Mouse (Mus musculus): ENCODE results near the gene Rtkn2. TPM values are rescaled to one million over a fixed set of nuclear protein-coding genes. Genes with fewer than 3 reads are reported as not detected.

Rtkn2 gene
- total and polyA plus RNA-seq, 3 experiments: 1.1 to 1.3 TPM; not detected in 1

DNA sequence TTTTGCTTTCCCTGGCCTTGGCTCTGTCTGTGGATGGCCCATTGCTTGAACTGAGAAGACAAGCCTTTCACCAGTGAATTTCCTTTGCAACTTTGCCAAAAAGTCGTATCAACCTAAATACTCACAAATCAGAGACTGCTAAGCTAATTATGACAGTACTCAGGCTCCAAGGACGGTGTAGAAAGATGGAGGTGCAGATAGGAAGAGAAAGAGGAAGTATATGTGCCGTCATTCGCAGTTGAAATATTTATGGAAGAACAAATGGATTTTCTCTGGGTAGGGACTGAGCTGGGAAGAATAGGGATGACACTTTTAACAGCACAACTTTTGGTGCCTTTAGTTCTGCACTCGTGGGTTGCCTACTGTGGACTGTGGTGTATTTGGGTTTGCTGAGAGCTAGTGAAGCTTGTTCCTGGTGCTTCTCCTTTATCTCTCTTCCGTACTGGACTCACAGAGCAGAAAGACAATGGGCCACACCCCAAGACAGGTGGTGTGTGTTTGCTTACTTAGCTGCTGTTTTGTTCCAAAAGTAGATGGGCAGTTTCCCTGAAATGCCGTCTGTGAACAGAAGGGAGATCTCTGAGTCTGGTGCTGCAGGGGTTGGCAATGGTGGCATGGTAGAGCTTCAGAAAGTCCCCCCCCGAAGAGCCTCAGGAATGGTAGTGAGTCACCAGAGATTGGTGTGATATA is 29.2 kb upstream of the Rtkn2 start:
- Histone ChIP-seq H3K79me2 (ENCODE audit: control insufficient read depth, insufficient read depth, low read length, poor library complexity) (no peaks in the 10 kb centered on the region), H3K27ac (ENCODE audit: control insufficient read depth, low read depth, low read length) (no peak overlapping the region), H3K36me3 (ENCODE audit: control insufficient read depth in 1 of 2, insufficient read depth in 2 of 2, low read length in 2 of 2) (no peaks in the 10 kb centered on the region), H3K9ac (ENCODE audit: control insufficient read depth, low read depth, low read length, poor library complexity, severe bottlenecking) (no peak overlapping the region), H3K27me3 (ENCODE audit: control insufficient read depth in 1 of 2, insufficient read depth in 2 of 2, low read length in 2 of 2) (no peaks in the 10 kb centered on the region), H3K4me1 (ENCODE audit: control insufficient read depth in 1 of 2, insufficient read depth in 2 of 2, low read length in 2 of 2) (no peaks in the 10 kb centered on the region), H3K4me3 (ENCODE audit: control insufficient read depth in 1 of 2, insufficient read depth in 1 of 2, low read depth in 2 of 2, low read length in 2 of 2) (no peak overlapping the region), H3K9me3 (replicated peaks; ENCODE audit: insufficient read depth, low read length) (no peaks in the 10 kb centered on the region)
- no peak for DNase-seq (ENCODE audit: low read depth, low spot score)
- no peak for TF ChIP-seq RAD21 (IDR thresholded peaks at IDR 0.05; ENCODE audit: low read depth, low read length)
- TF ChIP-seq ELF1 (IDR thresholded peaks at IDR 0.05; ENCODE audit: low read depth, low read length): no peak
- no peak for TF ChIP-seq UBTF (IDR thresholded peaks at IDR 0.05; ENCODE audit: borderline replicate concordance, insufficient read depth, low read depth, low read length)

DNA sequence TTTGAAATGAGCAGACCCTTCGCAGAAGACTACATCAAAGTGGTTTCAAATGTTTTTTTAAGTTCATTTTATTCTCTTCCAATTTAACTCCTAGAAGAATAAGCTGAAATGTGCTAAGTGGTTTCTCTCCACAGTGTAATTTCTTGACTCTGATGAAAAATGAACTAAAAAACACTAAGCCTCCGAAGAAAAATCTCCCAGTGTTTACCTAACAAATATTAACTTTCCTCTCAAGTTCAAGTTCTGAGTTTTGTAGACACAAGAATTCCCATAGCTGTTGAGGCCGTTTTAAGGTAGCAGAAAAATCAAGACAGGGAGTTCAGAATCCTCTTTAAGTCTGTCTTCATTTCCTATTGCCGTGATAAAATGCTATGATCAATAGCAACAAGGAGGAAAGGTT is 27.7 kb upstream of the Rtkn2 start:
- H3K79me2 ChIP-seq (ENCODE audit: control insufficient read depth, insufficient read depth, low read length, poor library complexity): no peaks in the 10 kb centered on the region
- no peaks in the 10 kb centered on the region for H3K27me3 ChIP-seq (ENCODE audit: control insufficient read depth in 1 of 2, insufficient read depth in 2 of 2, low read length in 2 of 2)
- no peaks in the 10 kb centered on the region for H3K4me1 ChIP-seq (ENCODE audit: control insufficient read depth in 1 of 2, insufficient read depth in 2 of 2, low read length in 2 of 2)
- H3K9ac ChIP-seq (ENCODE audit: control insufficient read depth, low read depth, low read length, poor library complexity, severe bottlenecking): no peak overlapping the region
- DNase-seq (ENCODE audit: low read depth, low spot score): no peak
- no peaks in the 10 kb centered on the region for H3K36me3 ChIP-seq (ENCODE audit: control insufficient read depth in 1 of 2, insufficient read depth in 2 of 2, low read length in 2 of 2)
- no peaks in the 10 kb centered on the region for H3K9me3 ChIP-seq (replicated peaks; ENCODE audit: insufficient read depth, low read length)
- no peak overlapping the region for H3K4me3 ChIP-seq (ENCODE audit: control insufficient read depth in 1 of 2, insufficient read depth in 1 of 2, low read depth in 2 of 2, low read length in 2 of 2)
- no peak overlapping the region for H3K27ac ChIP-seq (ENCODE audit: control insufficient read depth, low read depth, low read length)
- TF ChIP-seq NRF1 (IDR thresholded peaks at IDR 0.05; ENCODE audit: insufficient read depth, low read depth, low read length, poor library complexity, severe bottlenecking): no peak
- no peak for TF ChIP-seq MYC (IDR thresholded peaks at IDR 0.05; ENCODE audit: low read depth, low read length)
- no peak for TF ChIP-seq POLR2AphosphoS5 (IDR thresholded peaks at IDR 0.05; ENCODE audit: borderline replicate concordance, low read depth, low read length)

GRCm38 (mm10) chr10:67955982-67956381 is 23.4 kb upstream of the Rtkn2 start:
- no peaks in the 10 kb centered on the region for H3K9me3 ChIP-seq (replicated peaks; ENCODE audit: insufficient read depth, low read length)
- no peak for DNase-seq (ENCODE audit: low read depth, low spot score)
- TF ChIP-seq ETS1 (IDR thresholded peaks at IDR 0.05; ENCODE audit: low read depth, low read length) (no peak), TBP (IDR thresholded peaks at IDR 0.05; ENCODE audit: low read depth, low read length) (no peak), ZKSCAN1 (IDR thresholded peaks at IDR 0.05; ENCODE audit: low read depth, low read length) (no peak), ELF1 (IDR thresholded peaks at IDR 0.05; ENCODE audit: low read depth, low read length) (no peak), USF1 (IDR thresholded peaks at IDR 0.05; ENCODE audit: low read depth, low read length) (no peak), SMC3 (IDR thresholded peaks at IDR 0.05; ENCODE audit: low read depth, low read length) (no peak), UBTF (IDR thresholded peaks at IDR 0.05; ENCODE audit: borderline replicate concordance, insufficient read depth, low read depth, low read length) (no peak), MAZ (IDR thresholded peaks at IDR 0.05; ENCODE audit: low read depth, low read length) (no peak), E2F4 (IDR thresholded peaks at IDR 0.05; ENCODE audit: borderline replicate concordance, low read depth, low read length) (no peak), ZNF384 (IDR thresholded peaks at IDR 0.05; ENCODE audit: low read depth, low read length) (no peak), HCFC1 (IDR thresholded peaks at IDR 0.05; ENCODE audit: low read depth, low read length) (no peak), GATA1 (IDR thresholded peaks at IDR 0.05; ENCODE audit: low read depth, low read length) (no peak)
- no peaks in the 10 kb centered on the region for H3K36me3 ChIP-seq (ENCODE audit: control insufficient read depth in 1 of 2, insufficient read depth in 2 of 2, low read length in 2 of 2)
- H3K27ac ChIP-seq (ENCODE audit: control insufficient read depth, low read depth, low read length): no peak overlapping the region
- no peak overlapping the region for H3K4me3 ChIP-seq (ENCODE audit: control insufficient read depth in 1 of 2, insufficient read depth in 1 of 2, low read depth in 2 of 2, low read length in 2 of 2)
- H3K9ac ChIP-seq (ENCODE audit: control insufficient read depth, low read depth, low read length, poor library complexity, severe bottlenecking): no peak overlapping the region
- H3K4me1 ChIP-seq (ENCODE audit: control insufficient read depth in 1 of 2, insufficient read depth in 2 of 2, low read length in 2 of 2): no peaks in the 10 kb centered on the region
- no peaks in the 10 kb centered on the region for H3K79me2 ChIP-seq (ENCODE audit: control insufficient read depth, insufficient read depth, low read length, poor library complexity)
- H3K27me3 ChIP-seq (ENCODE audit: control insufficient read depth in 1 of 2, insufficient read depth in 2 of 2, low read length in 2 of 2): no peaks in the 10 kb centered on the region
